Mouse (Mus musculus) spleen, adult 10 weeks (tissue): Measurements from ENCODE around the gene Sis. TPM values are rescaled to one million over a fixed set of nuclear protein-coding genes. Genes with fewer than 3 reads are reported as not detected.

Source experiments
- polyA plus RNA-seq: library from polyadenylated mRNA; stranded (reverse); fragments of 350-450 nt; fragmentation: Illumina TruSeq; extraction: RNeasy Lipid Tissue Mini Kit (QIAGEN cat#74804); gene quantifications from one replicate; pipeline ENCODE4 v1.2.3, GENCODE M21; 2015; ENCODE audit warnings: low replicate concordance; ENCODE audit not compliant: insufficient read depth

Sis gene
- not detected for polyA plus RNA-seq

GRCm38 (mm10) chr3:72967675-72968074 is at the start of gene Sis:
Gene Sis (minus strand): TSS chr3:72967863.

Other genes with a start within 250 kb of the Sis start
- gene Slitrk3, start 89.9 kb upstream of the Sis start, polyA plus RNA-seq = not detected